Mouse (Mus musculus) adrenal gland, postnatal 36 days (tissue): ENCODE measurements at regions not wholly inside any gene's neighbourhood (a gene's known extent, or its start where the extent isn't known, plus 50 kb on each side); places are given as distances from the start of the nearest gene placed in this dataset.

Experiments used
- DNase-seq, 2 experiments: peaks; one replicate each; pipeline ENCODE4 v3.0.0; 2021; ENCODE audit warnings: mixed read lengths in 1 of 2

DNA sequence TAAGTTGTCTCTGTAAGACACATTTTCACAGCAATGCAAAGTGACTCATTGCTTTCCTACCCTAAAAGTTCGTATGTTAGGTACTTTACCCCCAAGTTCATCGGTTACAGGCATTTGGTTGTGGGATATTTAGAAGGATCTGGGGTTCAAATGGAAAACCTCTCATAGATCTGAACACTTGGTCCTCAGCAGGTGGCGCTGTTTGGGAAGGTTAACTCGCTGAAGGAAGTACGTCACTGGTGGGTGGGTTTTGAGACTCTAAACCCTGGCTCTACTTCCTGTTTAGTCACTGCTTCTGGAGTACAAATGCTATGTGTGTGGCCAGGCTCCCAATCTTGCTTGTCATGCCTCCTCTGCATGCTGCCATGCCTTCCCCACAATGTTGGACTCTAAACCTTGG, 284.0 kb upstream of the Castor2 start:
- DNase-seq: peak in 1 of 2 experiments; percentile 3

DNA sequence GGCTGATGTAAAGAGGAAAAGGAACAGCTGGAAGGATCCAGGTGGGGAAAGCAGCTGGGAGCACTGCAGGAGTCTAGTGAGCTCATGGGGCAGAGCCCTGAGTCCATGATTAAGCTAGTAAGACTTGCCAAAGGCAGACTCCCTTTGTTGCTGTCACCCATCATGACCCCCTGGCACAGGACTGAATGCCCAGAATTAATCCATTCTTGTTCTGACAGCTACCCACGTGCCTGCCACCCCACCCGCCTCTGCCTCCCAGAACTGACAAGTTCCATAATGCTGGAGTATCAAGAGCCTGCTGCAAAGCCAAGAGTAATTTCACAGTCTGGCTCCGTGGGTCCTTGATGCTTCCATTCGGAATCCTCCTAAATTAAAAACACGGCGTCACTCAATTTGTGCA, 285.1 kb upstream of the Castor2 start:
- no peak for DNase-seq

GRCm38 (mm10) chr5:133812216-133812615, 287.3 kb upstream of the Castor2 start:
- no peak for DNase-seq

GRCm38 (mm10) chr5:133806891-133807290, 292.6 kb upstream of the Castor2 start:
- no peak for DNase-seq

DNA sequence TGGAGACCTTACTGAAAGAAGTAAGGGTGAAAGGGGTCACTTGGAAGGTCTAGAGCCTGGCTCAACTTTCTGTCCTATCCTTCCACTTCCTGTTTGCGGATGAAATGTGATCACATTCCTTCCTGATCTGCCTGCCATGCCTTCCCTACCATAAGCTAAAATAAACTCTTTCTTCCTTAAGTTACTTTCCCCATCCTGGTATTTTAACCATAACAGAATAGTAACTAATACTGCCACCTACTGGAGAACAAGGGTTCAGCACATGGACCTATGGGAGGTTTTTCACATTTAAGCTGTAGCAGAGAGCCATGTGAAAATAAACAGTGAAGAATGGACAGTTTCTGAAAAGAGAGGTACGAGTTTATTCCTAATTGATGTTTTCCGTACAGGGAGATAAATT, 297.5 kb upstream of the Castor2 start:
- DNase-seq: peak in 1 of 2 experiments; percentile 4

DNA sequence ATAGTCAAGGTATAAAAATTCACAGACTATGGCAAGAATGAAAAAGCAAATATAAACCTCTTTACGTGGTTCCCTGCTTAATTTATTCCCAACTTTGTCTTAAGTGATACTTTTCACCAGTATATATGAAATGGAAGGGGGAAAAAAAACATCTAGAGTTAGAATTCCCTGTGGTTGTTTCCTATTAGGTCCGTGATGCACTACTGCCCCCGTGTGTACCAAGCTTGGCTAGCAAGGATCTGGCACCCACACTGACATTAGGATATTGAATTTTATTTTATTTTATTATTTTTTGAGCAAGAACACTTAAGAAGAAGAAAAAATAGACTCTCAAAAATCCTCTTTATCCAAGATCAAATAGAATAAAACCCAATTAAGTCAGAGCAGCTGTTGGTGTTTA, 303.9 kb upstream of the Castor2 start:
- peak; percentile 6 to 22 for DNase-seq

GRCm38 (mm10) chr5:133790726-133791125, 308.8 kb upstream of the Castor2 start:
- no peak for DNase-seq

DNA sequence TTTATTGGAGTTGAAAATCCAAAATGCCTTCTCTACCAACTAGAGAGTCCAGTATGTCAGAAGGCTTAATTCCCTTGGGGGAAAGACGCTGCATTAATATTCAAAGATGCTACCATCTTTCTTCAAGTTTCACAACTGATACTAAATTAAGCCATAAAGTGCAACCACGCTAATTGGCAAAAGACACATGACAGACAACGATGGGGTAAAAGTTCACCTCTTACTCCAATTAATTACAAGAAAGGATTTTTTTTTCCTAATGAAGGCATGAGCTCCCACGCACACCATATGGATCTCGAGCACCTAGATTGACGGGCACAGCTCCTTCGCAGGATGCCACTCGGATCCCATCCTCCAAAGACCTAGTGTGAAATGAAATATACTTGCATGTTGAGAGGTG, 311.5 kb upstream of the Castor2 start:
- no peak for DNase-seq

- DNase-seq: peak in 1 of 2 experiments; percentile 7
Observed at GRCm38 (mm10) chr5:133787491-133787890, 312.0 kb upstream of the Castor2 start.

DNA sequence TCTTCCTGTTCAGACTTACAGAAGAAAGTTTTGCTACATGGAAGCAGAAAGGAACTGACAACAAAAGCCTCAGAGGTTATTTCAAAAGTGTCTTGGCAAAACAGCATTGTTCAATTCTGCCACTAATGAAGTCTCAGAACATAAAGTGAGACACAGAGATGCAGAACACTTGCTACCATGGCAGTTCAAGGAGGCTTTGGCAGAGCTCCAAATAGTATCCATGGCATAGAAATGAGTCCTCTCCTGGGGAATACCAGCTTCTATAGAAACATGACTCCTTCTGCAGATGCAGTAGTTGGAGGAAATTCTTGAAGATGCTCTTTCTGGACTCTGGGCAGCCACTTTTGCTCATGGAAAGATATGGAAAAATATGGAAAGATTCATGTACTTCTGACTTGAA, 322.9 kb upstream of the Castor2 start:
- no peak for DNase-seq

- DNase-seq: no peak
Observed at GRCm38 (mm10) chr5:133774116-133774515, 325.4 kb upstream of the Castor2 start.

DNA sequence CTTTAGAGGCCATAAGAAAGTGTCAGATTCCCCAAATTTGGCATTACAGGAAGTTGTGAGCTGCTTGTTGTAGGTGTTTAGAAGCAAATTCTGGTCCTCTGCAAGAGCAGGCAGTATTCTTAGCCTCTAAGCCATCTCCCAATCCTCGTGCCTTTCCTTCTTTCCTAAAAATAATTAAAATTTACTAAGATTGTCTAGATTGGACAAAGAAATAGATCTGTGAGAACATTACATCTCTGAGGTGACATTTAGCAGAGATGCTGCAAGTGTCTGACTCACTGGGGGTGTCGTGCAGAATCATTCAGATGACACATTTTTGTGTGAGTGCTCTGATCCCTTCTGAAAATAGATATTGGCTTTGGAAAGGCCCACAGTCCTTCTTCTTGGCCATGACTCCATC, 330.7 kb upstream of the Castor2 start:
- DNase-seq: no peak

DNA sequence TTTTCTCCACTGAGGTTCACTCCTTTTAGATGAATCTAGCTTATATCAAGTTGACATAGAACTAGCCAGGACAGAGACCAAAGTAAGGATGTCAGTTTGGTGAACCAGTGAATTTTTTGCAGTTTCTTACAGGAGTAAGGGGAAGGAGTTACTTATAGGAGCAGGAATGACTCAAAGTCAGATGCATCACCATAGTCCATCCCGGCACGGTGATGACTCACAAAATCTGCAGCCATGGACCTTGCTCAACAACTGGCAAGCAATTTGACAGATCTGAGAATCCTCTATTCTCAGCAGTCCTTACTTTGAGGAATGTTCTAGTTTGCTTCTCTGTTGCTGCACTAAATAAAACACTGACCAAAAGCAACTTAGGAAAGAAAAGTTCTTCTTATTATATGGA, 341.7 kb upstream of the Castor2 start:
- DNase-seq: peak; percentile 38 to 41

- DNase-seq: no peak
Observed at GRCm38 (mm10) chr5:133754180-133754579, 345.3 kb upstream of the Castor2 start.

- DNase-seq: no peak
Observed at GRCm38 (mm10) chr5:133753461-133754160, 345.9 kb upstream of the Castor2 start.

- no peak for DNase-seq
Observed at GRCm38 (mm10) chr5:133746960-133747359, 352.6 kb upstream of the Castor2 start.

DNA sequence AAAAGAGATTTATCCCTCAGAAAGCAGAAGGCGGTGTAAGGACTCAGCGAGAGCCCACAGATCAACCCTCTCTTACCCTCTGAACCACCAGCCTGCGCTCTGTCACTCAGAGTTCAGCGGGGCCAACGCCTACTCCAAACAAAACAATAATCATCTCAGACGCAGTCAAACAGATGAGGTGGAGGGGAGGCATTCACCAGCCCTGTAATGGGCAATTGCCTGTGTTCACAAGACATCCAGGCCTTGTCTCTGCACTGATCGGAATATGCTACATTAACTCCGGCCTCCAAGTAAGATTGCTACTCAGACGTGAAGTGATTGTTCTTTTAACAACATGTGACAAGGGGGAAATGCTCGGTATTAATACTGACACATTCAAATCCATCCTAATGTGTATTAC, 353.1 kb upstream of the Castor2 start:
- DNase-seq: no peak

DNA sequence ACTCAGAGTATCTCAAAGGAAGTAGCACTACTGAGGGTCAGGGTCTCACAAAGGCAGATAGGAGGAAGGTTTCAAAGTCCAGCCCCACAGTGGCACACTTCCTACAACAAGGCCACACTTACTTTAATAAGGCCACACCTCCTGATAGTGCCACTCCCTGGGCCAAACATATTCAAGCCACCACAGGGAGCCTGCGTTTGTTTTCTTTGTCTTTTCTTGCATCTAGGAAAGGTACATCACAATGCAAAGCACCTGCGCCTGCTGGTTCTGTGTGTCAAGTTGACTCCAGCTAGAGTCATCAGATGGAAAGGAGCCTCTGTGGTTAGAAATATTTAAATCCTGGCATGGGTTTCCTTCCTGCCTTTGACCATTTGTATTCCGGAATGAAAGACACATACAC, 355.4 kb upstream of the Castor2 start:
- no peak for DNase-seq

- no peak for DNase-seq
Observed at GRCm38 (mm10) chr5:133743606-133744005, 355.9 kb upstream of the Castor2 start.

- no peak for DNase-seq
Observed at GRCm38 (mm10) chr5:133731871-133732270, 367.6 kb upstream of the Castor2 start.

- DNase-seq: no peak
Observed at GRCm38 (mm10) chr5:133718187-133719078, 381.1 kb upstream of the Castor2 start.

- no peak for DNase-seq
Observed at GRCm38 (mm10) chr5:133715830-133716229, 383.7 kb upstream of the Castor2 start.

GRCm38 (mm10) chr5:133712652-133713051, 386.9 kb upstream of the Castor2 start:
- DNase-seq: no peak

- no peak for DNase-seq
Observed at GRCm38 (mm10) chr5:133708881-133709280, 390.6 kb upstream of the Castor2 start.
